Mouse (Mus musculus): ENCODE measurements around the gene Pip5k1c. TPM values are rescaled to one million over a fixed set of nuclear protein-coding genes. Genes with fewer than 3 reads are reported as not detected.

Pip5k1c gene
- 27.8 and 29.0 TPM in 2 replicates for polyA plus RNA-seq (2016; fragmentation: Nextera tagmentation; extraction: Ambion mirVana)

DNA sequence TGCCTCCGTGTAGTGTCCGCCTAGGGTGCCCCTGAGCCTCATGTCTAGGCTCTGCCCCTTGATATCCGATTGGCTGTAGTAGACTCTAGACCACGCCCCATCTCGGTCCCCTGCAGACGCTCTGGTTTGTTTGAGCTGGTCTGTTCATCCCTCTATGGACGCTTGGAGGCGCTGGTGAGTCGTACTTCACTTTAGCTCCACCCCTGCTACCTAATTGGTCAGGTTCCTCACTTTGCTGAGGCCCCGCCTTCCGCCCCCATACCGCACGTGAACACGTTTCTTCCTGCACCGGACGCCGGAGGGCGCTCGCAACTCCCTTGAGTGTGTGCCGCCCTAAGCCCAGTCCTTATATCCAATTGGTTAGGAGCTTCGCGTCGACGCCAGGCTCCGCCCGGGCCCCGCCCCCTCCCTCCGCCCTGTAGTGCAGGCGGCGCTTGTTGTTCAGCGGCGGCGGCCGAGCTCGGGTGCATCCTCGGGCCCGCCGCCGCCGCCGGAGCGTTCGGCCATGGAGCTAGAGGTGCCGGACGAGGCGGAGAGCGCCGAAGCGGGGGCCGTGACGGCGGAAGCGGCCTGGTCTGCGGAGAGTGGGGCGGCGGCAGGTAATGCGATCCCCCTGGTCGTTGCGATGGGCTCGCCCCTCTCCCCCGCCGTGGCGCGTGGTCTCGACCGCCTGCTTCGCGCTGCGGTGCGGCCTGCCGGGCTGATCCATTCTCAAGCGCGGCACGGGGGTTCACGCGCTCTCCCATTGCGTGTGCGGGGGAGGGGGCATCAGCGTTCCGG is at the start of gene Pip5k1c:
Gene Pip5k1c (plus strand): TSS at position 410 of the 780 bp plus-strand sequence.
- peak; percentile 93 for ATAC-seq
- under 1% methylated on average over 78 of the region's 80 CpGs for WGBS (ENCODE audit: insufficient replicate concordance)

GRCm38 (mm10) chr10:81244146-81244545 is 48.6 kb upstream of the Pip5k1c start:
- Histone ChIP-seq H3K4me3 (no peak overlapping the region), H3K27ac (no peak overlapping the region), H3K9me3 (replicated peaks) (no peaks in the 10 kb centered on the region), H3K9ac (no peak overlapping the region), H3K36me3 (no peaks in the 10 kb centered on the region), H3K4me1 (0 out of 2 replicates have a peak, but pooled peaks cover 14% of the 10 kb centered on the region), H3K4me2 (no peak overlapping the region), H3K27me3 (replicated peaks) (peaks cover 80% of the 10 kb centered on the region)
- no peak for ATAC-seq
- WGBS (ENCODE audit: insufficient replicate concordance): 61% methylated on average over 4 of the region's 4 CpGs

More for the DNA sequence above, at the start of gene Pip5k1c:
- H3K4me2 ChIP-seq: peak within 1 kb of the TSS; percentile 97
- peaks cover 84% of the 10 kb centered on the region for H3K4me1 ChIP-seq
- peak within 1 kb of the TSS; percentile 81 for H3K4me3 ChIP-seq
- peak within 1 kb of the TSS; percentile 86 for H3K9ac ChIP-seq
- peak within 1 kb of the TSS; percentile 90 for H3K27ac ChIP-seq
- peaks cover 25% of the 10 kb centered on the region for H3K27me3 ChIP-seq (replicated peaks)
- peaks cover 23% of the 10 kb centered on the region; the same call in 1 of the 2 replicates for H3K36me3 ChIP-seq
- no peaks in the 10 kb centered on the region for H3K9me3 ChIP-seq (replicated peaks)

DNA sequence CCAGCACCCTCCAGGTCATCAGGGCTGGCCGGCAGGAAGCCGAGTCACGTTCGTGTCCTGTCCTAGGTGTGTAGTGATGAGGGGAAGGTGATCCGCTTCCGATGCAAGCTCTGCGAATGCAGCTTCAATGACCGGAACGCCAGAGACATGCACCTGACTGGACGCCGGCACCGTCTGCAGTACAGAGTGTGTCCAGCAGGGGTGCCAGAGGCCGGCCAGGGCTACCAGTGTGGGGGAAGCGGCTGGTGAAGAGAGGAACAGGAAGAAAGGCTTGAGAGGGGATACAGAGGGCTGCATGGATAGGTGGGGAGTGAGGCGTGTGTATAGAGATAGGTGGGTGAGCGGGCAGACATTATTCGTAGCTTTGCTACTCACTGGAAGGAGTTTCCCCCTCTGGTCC is 48.2 kb upstream of the Pip5k1c start:
- peaks cover 76% of the 10 kb centered on the region for H3K27me3 ChIP-seq (replicated peaks)
- H3K27ac ChIP-seq: no peak overlapping the region
- no peaks in the 10 kb centered on the region for H3K9me3 ChIP-seq (replicated peaks)
- H3K4me2 ChIP-seq: no peak overlapping the region; the same call in 1 of the 2 replicates
- no peak overlapping the region for H3K9ac ChIP-seq
- no peaks in the 10 kb centered on the region for H3K36me3 ChIP-seq
- H3K4me3 ChIP-seq: no peak overlapping the region
- 7% methylated on average over 17 of the region's 17 CpGs for WGBS (ENCODE audit: insufficient replicate concordance)
- 0 out of 2 replicates have a peak, but pooled peaks have one; percentile 18 for ATAC-seq
- 0 out of 2 replicates have a peak, but pooled peaks cover 16% of the 10 kb centered on the region for H3K4me1 ChIP-seq

DNA sequence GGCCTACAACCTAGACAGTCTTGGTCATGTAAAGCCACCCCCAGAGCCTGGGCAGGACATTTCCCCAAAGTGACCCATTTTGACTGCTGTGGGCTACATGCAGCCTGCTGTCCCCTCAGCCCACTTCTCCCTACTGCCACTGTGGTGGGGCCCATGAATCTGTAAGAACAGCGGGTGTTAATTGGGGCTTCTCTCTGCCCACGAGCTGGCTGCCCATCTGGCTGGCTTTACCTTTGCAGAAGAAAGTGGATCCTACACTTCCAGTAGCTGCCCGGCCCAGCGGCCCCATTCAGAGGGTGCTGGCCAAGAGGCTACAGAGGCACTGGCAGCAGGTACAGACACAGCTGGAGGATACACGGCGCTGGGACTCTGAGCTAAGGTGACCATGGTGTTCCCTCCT is 47.6 kb upstream of the Pip5k1c start:
- Histone ChIP-seq H3K9me3 (replicated peaks) (no peaks in the 10 kb centered on the region), H3K4me3 (no peak overlapping the region), H3K4me2 (no peak overlapping the region), H3K4me1 (0 out of 2 replicates have a peak, but pooled peaks cover 15% of the 10 kb centered on the region), H3K27me3 (replicated peaks) (peaks cover 70% of the 10 kb centered on the region), H3K27ac (no peak overlapping the region), H3K36me3 (no peaks in the 10 kb centered on the region), H3K9ac (no peak overlapping the region)
- ATAC-seq: no peak
- WGBS (ENCODE audit: insufficient replicate concordance): 75% methylated on average over 6 of the region's 6 CpGs

DNA sequence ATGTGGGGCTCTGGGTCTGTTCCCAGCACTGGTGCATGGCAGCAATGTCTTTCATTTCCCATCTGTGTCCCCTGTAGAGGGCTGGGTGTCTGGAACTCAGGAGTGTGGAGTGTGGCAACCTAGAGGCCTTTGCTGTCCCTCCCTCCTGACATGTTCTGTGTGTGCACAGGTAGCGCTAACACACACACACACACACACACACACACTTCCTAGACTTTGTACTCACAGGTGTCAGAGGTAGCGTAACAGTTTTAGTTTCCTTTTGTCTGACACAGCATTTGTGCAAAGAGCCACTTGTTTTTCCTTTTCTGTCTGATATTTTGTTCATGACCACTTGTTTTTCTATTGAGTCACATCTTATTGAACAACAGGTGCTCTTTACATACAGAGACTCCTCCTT is 45.0 kb upstream of the Pip5k1c start:
- 74% methylated on average over 2 of the region's 2 CpGs for WGBS (ENCODE audit: insufficient replicate concordance)
- ATAC-seq: no peak
- peaks cover 69% of the 10 kb centered on the region for H3K27me3 ChIP-seq (replicated peaks)
- H3K9ac ChIP-seq: no peak overlapping the region
- H3K36me3 ChIP-seq: no peaks in the 10 kb centered on the region
- H3K4me1 ChIP-seq: 0 out of 2 replicates have a peak, but pooled peaks cover 15% of the 10 kb centered on the region
- H3K4me2 ChIP-seq: no peak overlapping the region
- H3K9me3 ChIP-seq (replicated peaks): no peaks in the 10 kb centered on the region
- no peak overlapping the region for H3K4me3 ChIP-seq
- no peak overlapping the region for H3K27ac ChIP-seq

DNA sequence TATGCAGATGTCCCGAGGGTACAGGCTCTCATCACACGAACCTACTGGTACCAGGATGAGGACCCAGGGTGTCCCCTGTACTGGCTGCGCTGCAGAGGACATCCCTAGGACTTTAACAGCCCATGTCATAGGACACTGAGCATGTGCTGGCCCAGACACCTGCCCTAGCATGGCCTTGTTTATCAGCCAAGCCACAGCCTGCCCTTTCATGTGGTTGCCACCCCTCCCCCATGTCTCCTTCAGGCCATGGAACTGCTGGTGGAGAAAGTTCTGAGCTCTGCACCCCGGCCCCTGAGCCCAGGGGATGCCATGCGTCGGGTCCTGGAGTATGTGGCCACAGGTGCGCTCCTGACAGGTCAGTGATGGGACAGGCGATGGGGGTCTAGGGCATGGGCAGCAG is 43.3 kb upstream of the Pip5k1c start:
- Histone ChIP-seq H3K4me1 (0 out of 2 replicates have a peak, but pooled peaks cover 14% of the 10 kb centered on the region), H3K9ac (no peak overlapping the region), H3K9me3 (replicated peaks) (no peaks in the 10 kb centered on the region), H3K4me3 (no peak overlapping the region), H3K4me2 (no peak overlapping the region), H3K27me3 (replicated peaks) (peaks cover 69% of the 10 kb centered on the region), H3K27ac (no peak overlapping the region), H3K36me3 (no peaks in the 10 kb centered on the region)
- ATAC-seq: no peak
- WGBS (ENCODE audit: insufficient replicate concordance): 68% methylated on average over 8 of the region's 8 CpGs

DNA sequence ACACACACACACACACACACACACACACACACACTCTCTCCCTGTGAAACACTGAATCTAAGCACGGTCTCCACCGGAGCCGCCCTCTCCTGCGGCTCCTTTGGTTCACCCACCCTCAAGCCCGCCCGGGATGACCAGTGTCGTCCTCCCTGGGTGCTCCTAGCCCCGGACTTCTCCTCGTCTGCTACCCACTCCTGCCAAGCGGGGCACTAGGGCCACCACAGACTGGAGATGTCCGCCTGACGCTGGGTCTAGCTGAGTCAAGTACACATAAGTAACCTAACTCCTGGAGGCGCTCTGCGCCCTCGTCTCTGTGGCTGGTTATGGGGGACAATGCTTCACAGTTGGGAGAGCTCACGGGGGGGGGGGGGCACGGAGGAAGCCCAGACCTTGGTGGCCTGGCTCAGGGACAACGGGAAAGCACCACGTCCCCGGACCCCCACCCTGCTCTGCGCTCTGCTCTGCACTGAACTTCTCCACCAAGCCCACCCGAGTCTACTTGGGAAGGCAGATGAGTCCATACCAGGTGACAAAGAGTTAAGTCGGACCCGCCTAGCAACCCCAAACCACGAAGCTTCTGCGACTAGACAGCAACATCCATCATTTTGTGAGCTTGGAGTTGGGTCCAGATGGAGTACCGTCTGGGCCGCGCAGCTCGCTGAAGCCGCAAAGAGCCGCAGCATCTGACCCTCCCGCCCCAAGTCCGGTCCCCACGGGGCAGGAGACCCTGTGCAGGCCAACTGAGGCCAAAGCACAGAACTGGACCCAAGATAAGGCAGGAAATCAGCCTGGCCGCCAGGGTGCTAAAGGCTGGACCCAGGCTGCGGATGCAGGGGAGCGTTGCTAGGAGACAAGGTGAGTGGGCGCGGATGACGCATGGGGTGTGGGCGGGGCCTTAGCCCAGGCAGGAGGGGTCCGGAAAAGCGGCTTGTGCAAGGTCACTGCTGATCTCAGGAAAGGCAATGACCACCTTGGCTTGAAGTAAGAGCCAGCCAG is 40.0 kb upstream of the Pip5k1c start, which contains the start of gene Matk:
Gene Matk (plus strand): TSS at position 512 of the 996 bp plus-strand sequence.
- Histone ChIP-seq H3K4me1 (peaks cover 14% of the 10 kb centered on the region), H3K4me2 (no peak within 1 kb of the TSS), H3K36me3 (no peaks in the 10 kb centered on the region), H3K27ac (no peak within 1 kb of the TSS), H3K9ac (no peak within 1 kb of the TSS), H3K4me3 (no peak within 1 kb of the TSS), H3K9me3 (replicated peaks) (no peaks in the 10 kb centered on the region), H3K27me3 (replicated peaks) (peaks cover 78% of the 10 kb centered on the region)
- no peak for ATAC-seq
- 12% methylated on average over 44 of the region's 44 CpGs for WGBS (ENCODE audit: insufficient replicate concordance)

DNA sequence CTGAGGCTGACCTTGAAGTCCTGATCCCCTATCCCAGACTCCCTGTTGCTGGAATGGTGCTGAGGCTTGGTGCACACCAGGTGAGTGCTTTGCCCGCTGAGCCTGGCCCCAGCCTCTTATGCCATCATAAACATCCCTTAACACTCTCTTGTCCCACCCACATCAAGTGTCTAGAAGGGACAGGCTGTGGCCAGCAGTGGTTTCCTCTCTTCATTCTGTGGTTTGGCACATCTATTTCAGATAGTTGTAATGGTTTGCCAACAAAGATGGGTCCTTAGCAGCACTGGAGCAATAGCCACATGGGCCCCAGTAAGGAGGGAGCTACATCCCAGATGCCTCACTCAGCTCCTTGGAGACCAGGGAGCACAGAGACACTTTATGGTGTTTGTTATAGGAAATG is 37.9 kb upstream of the Pip5k1c start:
- Histone ChIP-seq H3K9ac (no peak overlapping the region), H3K36me3 (no peaks in the 10 kb centered on the region), H3K27me3 (replicated peaks) (peaks cover 95% of the 10 kb centered on the region), H3K4me3 (no peak overlapping the region), H3K9me3 (replicated peaks) (no peaks in the 10 kb centered on the region), H3K4me2 (no peak overlapping the region), H3K4me1 (peaks cover 12% of the 10 kb centered on the region), H3K27ac (no peak overlapping the region)
- WGBS (ENCODE audit: insufficient replicate concordance): 14% methylated on average over 1 of the region's 1 CpGs
- no peak for ATAC-seq

DNA sequence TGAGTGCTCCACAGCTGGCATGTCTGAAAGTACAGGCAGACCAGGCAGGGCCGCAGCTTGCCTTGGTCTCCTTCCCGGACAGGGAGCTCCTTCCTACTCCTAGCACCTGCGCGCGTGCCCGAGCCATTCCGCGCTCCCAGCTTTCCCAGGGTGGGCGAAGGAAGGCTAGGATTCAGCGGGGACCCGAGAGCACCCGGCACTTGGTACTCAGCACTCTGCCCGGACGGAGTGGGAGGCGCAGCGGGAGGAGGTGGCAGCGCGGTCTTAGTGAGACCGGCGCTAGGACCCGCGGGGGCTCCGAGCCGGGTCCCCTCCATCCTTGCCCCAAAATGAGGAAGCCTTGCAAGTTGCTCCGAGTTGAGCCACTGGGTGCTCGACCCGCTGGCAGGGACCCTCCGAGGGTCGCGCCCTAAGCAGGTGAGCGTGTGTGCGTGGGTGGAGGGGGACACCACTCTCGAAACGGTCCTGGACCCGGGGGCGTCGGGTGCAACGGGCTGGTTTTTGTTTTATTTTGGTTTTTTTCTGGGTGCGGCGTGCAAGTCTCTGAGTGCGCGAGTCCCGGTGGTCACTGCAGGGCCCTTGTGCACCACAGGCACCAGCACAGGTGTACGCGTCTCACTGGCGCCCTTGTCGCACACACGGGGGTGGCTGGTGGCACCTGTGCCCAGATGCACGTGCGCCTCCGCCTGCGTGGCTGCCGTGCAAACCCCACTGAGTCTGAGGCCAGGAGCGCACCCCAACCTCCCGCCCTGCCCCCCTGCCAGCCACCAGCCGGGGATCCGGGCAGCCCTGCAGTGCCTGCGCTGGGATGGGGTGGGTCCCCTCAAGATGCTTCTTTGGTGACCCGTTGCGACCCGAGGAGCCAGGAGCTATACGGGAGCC is 35.4 kb upstream of the Pip5k1c start:
- Histone ChIP-seq H3K27ac (no peak overlapping the region), H3K4me1 (peaks cover 11% of the 10 kb centered on the region), H3K9me3 (replicated peaks) (0 out of 2 replicates have a peak, but pooled peaks cover 5% of the 10 kb centered on the region), H3K4me2 (peak overlapping the region; percentile 62), H3K36me3 (peaks cover 17% of the 10 kb centered on the region), H3K27me3 (replicated peaks) (peaks cover 88% of the 10 kb centered on the region), H3K9ac (peak overlapping the region; percentile 34; the same call in 1 of the 2 replicates), H3K4me3 (peak overlapping the region; percentile 40)
- ATAC-seq: no peak
- WGBS (ENCODE audit: insufficient replicate concordance): 3% methylated on average over 62 of the region's 62 CpGs

DNA sequence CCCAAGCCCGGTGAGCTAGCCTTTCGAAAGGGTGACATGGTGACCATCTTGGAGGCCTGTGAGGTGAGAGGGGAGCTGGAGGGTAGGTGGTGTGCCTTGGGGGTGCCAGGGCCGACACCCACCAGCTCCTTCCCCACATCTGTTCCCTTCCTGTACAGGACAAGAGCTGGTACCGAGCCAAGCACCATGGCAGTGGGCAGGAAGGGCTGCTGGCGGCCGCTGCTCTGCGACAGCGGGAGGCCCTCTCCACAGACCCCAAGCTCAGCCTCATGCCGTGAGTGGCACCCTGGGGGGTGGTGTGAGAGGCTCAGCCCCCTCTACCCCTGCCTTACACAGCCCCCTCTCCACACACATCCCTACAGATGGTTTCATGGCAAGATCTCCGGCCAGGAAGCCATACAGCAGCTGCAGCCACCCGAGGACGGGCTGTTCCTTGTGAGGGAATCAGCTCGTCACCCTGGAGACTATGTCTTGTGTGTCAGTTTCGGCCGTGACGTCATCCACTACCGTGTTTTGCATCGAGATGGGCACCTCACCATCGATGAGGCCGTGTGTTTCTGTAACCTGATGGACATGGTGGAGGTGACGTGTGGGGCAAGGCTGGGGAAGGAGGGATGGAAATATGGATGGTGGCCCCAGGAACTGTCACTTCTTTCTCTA is 33.4 kb upstream of the Pip5k1c start:
- H3K27me3 ChIP-seq (replicated peaks): peaks cover 69% of the 10 kb centered on the region
- 46% methylated on average over 21 of the region's 21 CpGs for WGBS (ENCODE audit: insufficient replicate concordance)
- no peak for ATAC-seq

More for the DNA sequence above, 33.4 kb upstream of the Pip5k1c start:
- no peak overlapping the region for H3K4me3 ChIP-seq
- H3K27ac ChIP-seq: no peak overlapping the region
- 0 out of 2 replicates have a peak, but pooled peaks cover 5% of the 10 kb centered on the region for H3K9me3 ChIP-seq (replicated peaks)
- H3K36me3 ChIP-seq: peaks cover 36% of the 10 kb centered on the region
- no peak overlapping the region for H3K9ac ChIP-seq
- no peak overlapping the region for H3K4me2 ChIP-seq
- peaks cover 11% of the 10 kb centered on the region for H3K4me1 ChIP-seq
